Mouse (Mus musculus): ENCODE results near the gene Sms. TPM values are rescaled to one million over a fixed set of nuclear protein-coding genes. Genes with fewer than 3 reads are reported as not detected.

The Sms gene
- total and polyA plus RNA-seq, 2 experiments from 2014 or later, result 119 to 212 TPM

DNA sequence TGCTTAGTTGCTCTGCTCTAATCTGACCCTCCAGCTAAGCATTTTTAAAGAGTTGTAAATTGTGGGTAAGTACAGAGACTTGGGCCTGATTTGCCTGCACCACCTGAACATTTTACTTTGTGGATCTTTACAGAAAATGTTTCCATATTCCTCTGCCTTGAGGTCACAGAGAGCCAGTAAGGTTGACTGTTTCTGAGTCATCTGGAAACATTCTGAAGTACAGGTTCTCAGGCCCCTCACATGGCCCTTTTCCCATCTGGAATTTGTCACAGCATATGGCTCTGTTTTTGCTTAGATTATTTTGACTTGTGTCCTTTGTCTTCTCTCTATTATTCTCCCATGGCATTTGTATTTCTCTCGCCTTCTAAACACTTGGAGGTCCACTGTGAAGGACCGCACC, 10.2 kb downstream of the Sms start:
- DNase-seq (ENCODE audit: low spot score), result no peak
- no peak overlapping the region for H3K4me2 ChIP-seq (ENCODE audit: low read depth, low read length, poor library complexity, severe bottlenecking)
- no peaks in the 10 kb centered on the region for H3K27me3 ChIP-seq (ENCODE audit: insufficient read depth, low read length)
- 84% methylated on average over 2 of the region's 2 CpGs for WGBS
- H3K4me3 ChIP-seq (ENCODE audit: low read depth, low read length), result no peak overlapping the region
- no peak for TF ChIP-seq CTCF (IDR thresholded peaks at IDR 0.05)
- no peak overlapping the region for H3K9ac ChIP-seq (replicated peaks; ENCODE audit: low read length, poor library complexity, severe bottlenecking)
- no peak overlapping the region for H3K27ac ChIP-seq (ENCODE audit: low read depth, low read length)
- no peaks in the 10 kb centered on the region for H3K9me3 ChIP-seq (ENCODE audit: low read length)
- no peaks in the 10 kb centered on the region for H3K4me1 ChIP-seq (ENCODE audit: insufficient read depth, low read length)
- no peak for ATAC-seq (ENCODE audit: low FRiP score)
- H3K36me3 ChIP-seq (ENCODE audit: insufficient read depth, low read length), result no peaks in the 10 kb centered on the region

DNA sequence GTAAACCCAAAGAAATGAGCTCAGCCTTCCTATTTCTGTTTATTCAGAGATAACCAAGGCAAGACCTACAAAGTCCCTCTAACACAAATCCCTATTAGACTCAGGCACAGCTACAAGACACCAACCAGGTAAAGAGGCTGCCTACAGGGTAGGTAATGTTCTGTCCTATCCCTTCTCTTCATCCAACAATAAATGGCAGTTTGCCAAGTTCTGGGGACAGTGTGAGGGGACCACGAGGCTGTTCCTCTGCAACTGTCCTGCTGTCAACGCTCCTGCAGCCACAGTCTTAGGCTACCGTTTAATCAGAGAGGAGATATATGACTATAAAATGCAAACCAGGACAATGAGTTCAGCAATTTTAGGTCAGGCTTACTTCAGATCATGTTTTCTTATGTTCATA, 14.8 kb downstream of the Sms start:
- Histone ChIP-seq H3K4me3 (ENCODE audit: low read depth, low read length) (no peak overlapping the region), H3K4me1 (ENCODE audit: insufficient read depth, low read length) (no peaks in the 10 kb centered on the region), H3K27me3 (ENCODE audit: insufficient read depth, low read length) (no peaks in the 10 kb centered on the region), H3K9me3 (ENCODE audit: low read length) (no peaks in the 10 kb centered on the region), H3K27ac (ENCODE audit: low read depth, low read length) (no peak overlapping the region), H3K9ac (replicated peaks; ENCODE audit: low read length, poor library complexity, severe bottlenecking) (no peak overlapping the region), H3K4me2 (ENCODE audit: low read depth, low read length, poor library complexity, severe bottlenecking) (no peak overlapping the region), H3K36me3 (ENCODE audit: insufficient read depth, low read length) (no peaks in the 10 kb centered on the region)
- ATAC-seq (ENCODE audit: low FRiP score) (no peak), DNase-seq (ENCODE audit: low spot score) (peak; percentile 6)
- no peak for TF ChIP-seq CTCF (IDR thresholded peaks at IDR 0.05)
- WGBS, result 70% methylated on average over 3 of the region's 3 CpGs

DNA sequence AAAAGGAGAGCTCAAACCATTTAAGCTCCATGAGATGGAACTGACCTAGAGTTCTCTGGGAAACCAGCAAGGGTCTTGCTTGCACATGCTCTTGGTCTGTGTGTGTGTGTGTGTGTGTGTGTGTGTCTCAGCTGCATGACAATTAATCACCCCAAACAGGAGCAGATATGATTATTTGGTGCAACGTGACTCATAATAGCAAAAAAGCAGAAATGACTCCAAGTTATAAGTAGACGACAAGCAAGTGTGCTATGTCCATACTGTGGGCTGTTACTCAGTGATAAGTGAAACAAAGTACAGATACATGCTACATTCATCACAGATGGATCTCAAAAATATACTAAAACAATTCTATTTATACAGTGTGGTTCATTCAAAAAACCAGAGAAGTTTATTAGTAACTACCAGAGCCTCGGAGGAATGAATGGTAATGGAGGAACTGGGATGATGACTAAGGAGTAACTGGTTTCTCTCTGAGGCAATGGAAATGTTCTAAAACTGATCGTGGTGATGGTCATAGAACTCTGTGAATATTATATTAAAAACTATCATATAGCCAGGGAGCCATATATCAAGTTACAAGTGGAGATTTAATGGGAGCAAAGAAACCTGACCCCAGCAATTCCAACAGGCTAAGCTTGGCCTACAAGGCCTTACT, 15.8 kb downstream of the Sms start:
- H3K27ac ChIP-seq (ENCODE audit: low read depth, low read length), result no peak overlapping the region
- no peak overlapping the region for H3K4me3 ChIP-seq (ENCODE audit: low read depth, low read length)
- H3K27me3 ChIP-seq (ENCODE audit: insufficient read depth, low read length), result no peaks in the 10 kb centered on the region
- H3K9me3 ChIP-seq (ENCODE audit: low read length), result no peaks in the 10 kb centered on the region
- DNase-seq (ENCODE audit: low spot score) (no peak), ATAC-seq (ENCODE audit: low FRiP score) (no peak)
- no peak for TF ChIP-seq CTCF (IDR thresholded peaks at IDR 0.05)
- no peaks in the 10 kb centered on the region for H3K4me1 ChIP-seq (ENCODE audit: insufficient read depth, low read length)
- no peak overlapping the region for H3K4me2 ChIP-seq (ENCODE audit: low read depth, low read length, poor library complexity, severe bottlenecking)
- H3K9ac ChIP-seq (replicated peaks; ENCODE audit: low read length, poor library complexity, severe bottlenecking), result no peak overlapping the region
- WGBS, result 90% methylated on average over 4 of the region's 4 CpGs
- no peaks in the 10 kb centered on the region for H3K36me3 ChIP-seq (ENCODE audit: insufficient read depth, low read length)

DNA sequence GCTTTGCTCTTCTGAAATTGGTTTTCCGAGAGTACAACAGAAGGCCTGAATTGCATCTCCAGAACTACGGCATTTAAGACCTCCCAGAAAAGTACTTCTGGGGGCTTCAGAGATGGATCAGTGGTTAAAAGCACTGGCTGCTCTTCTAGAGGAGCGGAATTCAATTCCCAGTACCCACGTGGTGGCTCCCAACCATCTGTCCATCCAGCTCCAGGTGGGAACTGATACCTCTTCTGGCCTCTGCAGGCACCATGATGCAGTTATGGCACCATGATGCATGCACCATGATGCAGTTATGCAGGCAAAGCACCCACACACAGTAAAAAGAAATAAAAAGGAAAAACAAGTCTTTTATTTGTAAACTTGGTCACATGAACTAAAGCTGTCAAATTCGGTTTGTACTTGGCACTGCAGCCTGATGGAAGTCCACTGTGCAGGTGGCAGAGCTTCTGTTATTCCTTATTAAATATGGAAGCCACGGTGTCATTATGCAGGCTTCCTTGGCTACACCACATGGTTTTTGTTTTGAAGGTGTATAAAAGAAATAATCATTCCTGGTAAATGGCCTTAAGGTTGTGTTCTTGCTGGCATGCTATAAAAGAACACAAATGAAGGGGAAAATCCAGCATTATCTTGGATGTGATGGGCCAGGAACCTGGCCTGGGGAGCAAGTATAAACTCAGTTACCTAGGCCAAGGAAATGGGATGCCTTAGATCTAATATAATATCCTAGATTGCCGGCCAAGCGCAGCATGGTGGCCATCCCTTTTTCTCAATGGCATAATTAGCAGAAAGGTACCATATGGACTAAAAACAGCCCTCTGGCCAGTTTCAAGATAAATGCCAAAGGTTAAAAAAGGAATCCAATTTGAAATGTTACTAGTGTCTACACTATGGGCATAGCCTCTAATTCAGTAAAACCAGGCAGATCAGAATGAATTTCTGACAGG, 20.1 kb downstream of the Sms start:
- DNase-seq (ENCODE audit: low spot score), result no peak
- no peaks in the 10 kb centered on the region for H3K9me3 ChIP-seq (ENCODE audit: low read length)

DNA sequence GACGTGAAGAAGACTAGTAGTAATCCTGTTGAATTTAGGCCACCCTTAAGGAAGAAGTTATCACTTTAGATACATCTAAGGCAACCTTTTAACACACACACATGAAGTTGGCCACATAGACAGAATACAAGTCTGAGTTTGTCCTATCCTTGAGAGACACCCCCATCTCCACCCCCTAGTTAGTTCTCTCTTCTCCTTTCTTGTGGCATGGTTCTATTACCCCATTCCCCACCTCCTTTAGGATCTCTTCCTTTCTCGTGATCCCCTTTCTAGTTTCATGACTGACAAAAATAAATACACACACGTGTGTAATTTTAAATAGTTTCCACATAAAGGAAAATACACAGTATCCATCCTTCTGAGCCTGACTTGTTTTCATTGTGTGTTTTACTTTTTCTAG, 23.3 kb downstream of the Sms start:
- H3K27me3 ChIP-seq (ENCODE audit: insufficient read depth, low read length), result no peaks in the 10 kb centered on the region
- 73% methylated on average over 3 of the region's 3 CpGs for WGBS
- DNase-seq (ENCODE audit: low spot score) (no peak), ATAC-seq (ENCODE audit: low FRiP score) (no peak)
- no peak for TF ChIP-seq CTCF (IDR thresholded peaks at IDR 0.05)
- H3K36me3 ChIP-seq (ENCODE audit: insufficient read depth, low read length), result no peaks in the 10 kb centered on the region
- no peaks in the 10 kb centered on the region for H3K4me1 ChIP-seq (ENCODE audit: insufficient read depth, low read length)
- no peak overlapping the region for H3K27ac ChIP-seq (ENCODE audit: low read depth, low read length)
- no peak overlapping the region for H3K9ac ChIP-seq (replicated peaks; ENCODE audit: low read length, poor library complexity, severe bottlenecking)
- no peak overlapping the region for H3K4me3 ChIP-seq (ENCODE audit: low read depth, low read length)
- no peaks in the 10 kb centered on the region for H3K9me3 ChIP-seq (ENCODE audit: low read length)
- H3K4me2 ChIP-seq (ENCODE audit: low read depth, low read length, poor library complexity, severe bottlenecking), result no peak overlapping the region

More for the DNA sequence above, 20.1 kb downstream of the Sms start:
- H3K9ac ChIP-seq (replicated peaks; ENCODE audit: low read length, poor library complexity, severe bottlenecking), result no peak overlapping the region
- no peaks in the 10 kb centered on the region for H3K4me1 ChIP-seq (ENCODE audit: insufficient read depth, low read length)
- ATAC-seq (ENCODE audit: low FRiP score), result no peak
- no peaks in the 10 kb centered on the region for H3K36me3 ChIP-seq (ENCODE audit: insufficient read depth, low read length)
- 81% methylated on average over 8 of the region's 8 CpGs for WGBS
- no peak overlapping the region for H3K27ac ChIP-seq (ENCODE audit: low read depth, low read length)
- H3K4me3 ChIP-seq (ENCODE audit: low read depth, low read length), result no peak overlapping the region
- TF ChIP-seq CTCF (IDR thresholded peaks at IDR 0.05), result no peak
- H3K27me3 ChIP-seq (ENCODE audit: insufficient read depth, low read length), result no peaks in the 10 kb centered on the region
- H3K4me2 ChIP-seq (ENCODE audit: low read depth, low read length, poor library complexity, severe bottlenecking), result no peak overlapping the region

DNA sequence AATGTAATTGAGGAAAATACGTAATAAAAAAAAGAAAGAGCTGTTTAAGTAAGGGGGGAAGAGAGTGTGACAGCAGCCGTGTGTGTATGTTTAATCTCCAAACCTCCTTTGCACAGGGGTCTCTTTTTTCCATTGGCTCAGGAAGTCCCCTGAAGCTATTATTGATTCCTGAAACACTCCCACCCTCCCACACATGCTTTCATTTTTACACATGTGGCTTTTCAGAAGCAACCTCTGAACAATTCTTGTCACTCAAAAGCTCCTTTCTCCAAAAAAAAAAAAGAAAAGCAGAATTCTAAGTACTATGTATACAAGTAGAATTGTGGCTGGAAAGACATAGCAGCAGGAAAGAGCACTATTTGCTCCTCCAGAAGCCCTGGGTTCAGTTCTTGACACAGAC, 24.0 kb downstream of the Sms start:
- no peak for TF ChIP-seq CTCF (IDR thresholded peaks at IDR 0.05)
- H3K36me3 ChIP-seq (ENCODE audit: insufficient read depth, low read length), result no peaks in the 10 kb centered on the region
- no peak overlapping the region for H3K4me2 ChIP-seq (ENCODE audit: low read depth, low read length, poor library complexity, severe bottlenecking)
- no peak overlapping the region for H3K27ac ChIP-seq (ENCODE audit: low read depth, low read length)
- H3K4me1 ChIP-seq (ENCODE audit: insufficient read depth, low read length), result no peaks in the 10 kb centered on the region
- H3K9ac ChIP-seq (replicated peaks; ENCODE audit: low read length, poor library complexity, severe bottlenecking), result no peak overlapping the region
- no peak for DNase-seq (ENCODE audit: low spot score)
- 66% methylated on average over 2 of the region's 2 CpGs for WGBS
- no peaks in the 10 kb centered on the region for H3K9me3 ChIP-seq (ENCODE audit: low read length)
- H3K27me3 ChIP-seq (ENCODE audit: insufficient read depth, low read length), result no peaks in the 10 kb centered on the region
- H3K4me3 ChIP-seq (ENCODE audit: low read depth, low read length), result no peak overlapping the region
- ATAC-seq (ENCODE audit: low FRiP score), result no peak

Measured in midbrain, postnatal 0 days (tissue).